Mouse (Mus musculus): ENCODE data around the gene Maz.

DNA sequence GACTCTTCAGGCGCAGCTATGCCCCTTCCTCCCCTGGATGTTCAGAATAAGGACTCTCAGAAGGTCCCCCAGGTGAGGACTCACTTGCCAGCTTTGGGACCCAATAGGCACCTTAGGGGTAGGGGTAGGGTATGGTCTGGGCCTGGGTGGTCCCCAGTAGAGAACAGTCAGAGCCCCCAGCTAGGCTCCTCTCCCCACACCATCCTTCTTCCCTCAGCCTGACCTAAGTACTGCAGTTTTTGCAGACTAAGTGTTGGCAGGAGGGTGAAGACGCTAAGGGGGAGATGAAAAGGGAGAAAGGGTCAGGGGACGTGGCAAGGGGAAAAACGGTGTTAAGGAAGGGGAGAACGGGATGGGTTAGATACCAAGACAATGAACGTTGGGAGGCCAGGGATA is 8.9 kb downstream of the Maz start:
- TF ChIP-seq POLR2A (IDR thresholded peaks at IDR 0.05; ENCODE audit: borderline replicate concordance, extremely low read depth, insufficient read depth, insufficient read length, poor library complexity, severe bottlenecking), result no peak
- TF ChIP-seq CTCF (IDR thresholded peaks at IDR 0.05; ENCODE audit: borderline replicate concordance, extremely low read depth, insufficient read depth, insufficient read length), result no peak

Measured in brain, embryonic 14.5 days (tissue).